In the genomic region with DNA sequence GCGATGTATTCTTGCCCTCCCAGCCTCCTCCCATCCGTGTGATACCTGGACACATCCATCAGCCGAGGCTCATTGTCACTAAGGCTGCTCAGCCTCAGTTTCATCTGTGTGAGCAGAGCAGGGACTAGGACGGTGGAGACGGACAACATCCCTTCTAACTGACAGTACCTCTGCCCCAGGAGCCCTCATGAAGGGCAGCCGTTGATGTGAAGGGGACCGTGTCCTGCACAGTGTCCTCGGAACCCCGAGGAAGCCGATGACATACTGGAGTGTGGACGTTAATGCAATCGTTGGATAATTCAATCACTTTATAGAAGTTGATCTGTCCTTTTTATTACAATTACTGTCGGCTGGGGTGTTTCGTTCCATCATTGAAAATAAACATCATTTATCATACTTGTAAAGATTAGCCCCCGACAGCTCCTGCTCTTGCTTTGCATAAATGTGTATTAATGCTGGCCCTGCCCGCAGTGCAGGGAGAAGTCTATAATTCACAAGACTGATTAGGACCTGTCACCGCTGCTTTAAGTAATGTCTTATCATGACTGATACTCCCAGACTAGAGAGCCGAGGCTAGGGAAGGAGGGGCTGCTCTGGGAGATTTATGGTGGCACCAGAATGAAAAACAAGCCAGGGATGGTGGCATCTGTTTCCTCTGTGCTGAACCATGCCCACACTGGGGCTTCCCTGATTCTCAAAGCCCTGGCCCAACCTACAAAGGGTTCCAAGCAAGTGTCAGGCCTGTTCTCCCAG, we compare ENCODE assay signal across 21 mouse cellular contexts.
DNase-seq lines count a peak whose midpoint lies in the region; ATAC-seq and TF ChIP-seq lines count a peak whose summit lies in the region.
"Had no signal": no experiment of that assay in that cellular context is flagged by ENCODE, and none has a peak within 500 bp of the region (broad histone marks: within the 10 kb centered on the region; RNA-seq: fewer than 3 reads in every experiment).

No protein-coding gene starts in this region.

- ATAC-seq in forebrain, embryonic 12.5 days (ENCODE audit: low FRiP score): peak; percentile 6; the same call in 1 of the 2 replicates
- no peak for ATAC-seq in forebrain, embryonic 13.5 days
- no peak for ATAC-seq in midbrain, embryonic 11.5 days (ENCODE audit: low FRiP score)
- ATAC-seq in hindbrain, postnatal 0 days: peak; percentile 51; the same call in 1 of the 2 replicates
- ATAC-seq in neural tube, embryonic 13.5 days (ENCODE audit: low read depth): peak; percentile 84
- ATAC-seq: intestine, embryonic 15.5 days had no signal

- H3K4me2 ChIP-seq in forebrain, embryonic 12.5 days: no peak overlapping the region
- H3K4me2 ChIP-seq in forebrain, embryonic 13.5 days: no peak overlapping the region
- no peak overlapping the region for H3K4me2 ChIP-seq in midbrain, embryonic 11.5 days
- H3K4me2 ChIP-seq in hindbrain, postnatal 0 days (ENCODE audit: low read depth, low read length): no peak overlapping the region
- no peak overlapping the region for H3K4me2 ChIP-seq in neural tube, embryonic 13.5 days
- H3K4me2 ChIP-seq: embryonic facial prominence, embryonic 13.5 days; intestine, embryonic 15.5 days had no signal

- TF ChIP-seq CTCF in hindbrain, postnatal 0 days (IDR thresholded peaks at IDR 0.05; ENCODE audit: low read depth): no peak
- TF ChIP-seq CTCF in left cerebral cortex, adult 2 months (IDR thresholded peaks at IDR 0.05): no peak

- H3K36me3 ChIP-seq in forebrain, embryonic 12.5 days (replicated peaks): no peaks in the 10 kb centered on the region
- H3K36me3 ChIP-seq in forebrain, embryonic 13.5 days (ENCODE audit: poor library complexity, severe bottlenecking): no peaks in the 10 kb centered on the region
- H3K36me3 ChIP-seq in midbrain, embryonic 11.5 days (ENCODE audit: control insufficient read depth, insufficient read depth, low read length): no peaks in the 10 kb centered on the region
- no peaks in the 10 kb centered on the region for H3K36me3 ChIP-seq in midbrain, embryonic 10.5 days
- H3K36me3 ChIP-seq in hindbrain, postnatal 0 days (ENCODE audit: insufficient read depth, low read length): no peaks in the 10 kb centered on the region
- H3K36me3 ChIP-seq in neural tube, embryonic 13.5 days: no peaks in the 10 kb centered on the region
- H3K36me3 ChIP-seq: embryonic facial prominence, embryonic 13.5 days; intestine, embryonic 15.5 days had no signal

- H3K27me3 ChIP-seq in forebrain, embryonic 12.5 days: no peaks in the 10 kb centered on the region
- no peaks in the 10 kb centered on the region for H3K27me3 ChIP-seq in forebrain, embryonic 13.5 days
- H3K27me3 ChIP-seq in midbrain, embryonic 11.5 days (ENCODE audit: control insufficient read depth, insufficient read depth, low read length): no peaks in the 10 kb centered on the region
- H3K27me3 ChIP-seq in midbrain, embryonic 10.5 days (ENCODE audit: low read depth, poor library complexity, severe bottlenecking): no peaks in the 10 kb centered on the region
- H3K27me3 ChIP-seq in hindbrain, postnatal 0 days (ENCODE audit: insufficient read depth, low read length): no peaks in the 10 kb centered on the region
- H3K27me3 ChIP-seq in neural tube, embryonic 13.5 days: no peaks in the 10 kb centered on the region; the same call in 1 of the 2 replicates
- H3K27me3 ChIP-seq: CH12.LX; intestine, embryonic 15.5 days had no signal

- no peaks in the 10 kb centered on the region for H3K4me1 ChIP-seq in forebrain, embryonic 12.5 days
- H3K4me1 ChIP-seq in forebrain, embryonic 13.5 days: 0 out of 2 replicates have a peak, but pooled peaks cover 4% of the 10 kb centered on the region
- no peaks in the 10 kb centered on the region for H3K4me1 ChIP-seq in midbrain, embryonic 11.5 days (ENCODE audit: control insufficient read depth, insufficient read depth, low read length)
- no peaks in the 10 kb centered on the region for H3K4me1 ChIP-seq in midbrain, embryonic 10.5 days
- no peaks in the 10 kb centered on the region for H3K4me1 ChIP-seq in hindbrain, postnatal 0 days (ENCODE audit: insufficient read depth, low read length)
- peaks cover 13% of the 10 kb centered on the region for H3K4me1 ChIP-seq in neural tube, embryonic 13.5 days (replicated peaks)
- H3K4me1 ChIP-seq: intestine, embryonic 15.5 days had no signal

- 88% methylated on average over 18 of the region's 18 CpGs for WGBS in forebrain, embryonic 12.5 days
- 88% methylated on average over 18 of the region's 18 CpGs for WGBS in forebrain, embryonic 13.5 days
- 87% methylated on average over 18 of the region's 18 CpGs for WGBS in midbrain, embryonic 11.5 days
- 91% methylated on average over 18 of the region's 18 CpGs for WGBS in midbrain, embryonic 10.5 days
- WGBS in hindbrain, postnatal 0 days: 42% methylated on average over 18 of the region's 18 CpGs
- WGBS in neural tube, embryonic 13.5 days: 53% methylated on average over 18 of the region's 18 CpGs

- no peak overlapping the region for H3K4me3 ChIP-seq in forebrain, embryonic 12.5 days (replicated peaks)
- no peak overlapping the region for H3K4me3 ChIP-seq in forebrain, embryonic 13.5 days
- no peak overlapping the region for H3K4me3 ChIP-seq in midbrain, embryonic 11.5 days (ENCODE audit: low read depth, low read length)
- no peak overlapping the region for H3K4me3 ChIP-seq in midbrain, embryonic 10.5 days
- H3K4me3 ChIP-seq in hindbrain, postnatal 0 days (ENCODE audit: low read length): no peak overlapping the region
- H3K4me3 ChIP-seq in neural tube, embryonic 13.5 days: no peak overlapping the region
- H3K4me3 ChIP-seq in left cerebral cortex, adult 2 months: no peak overlapping the region
- H3K4me3 ChIP-seq: embryonic facial prominence, embryonic 13.5 days; heart, adult 2 months; intestine, embryonic 15.5 days had no signal

- no peak overlapping the region for H3K27ac ChIP-seq in forebrain, embryonic 12.5 days
- H3K27ac ChIP-seq in forebrain, embryonic 13.5 days: no peak overlapping the region; the same call in 1 of the 2 replicates
- H3K27ac ChIP-seq in midbrain, embryonic 11.5 days (ENCODE audit: low read depth, low read length): no peak overlapping the region
- H3K27ac ChIP-seq in midbrain, embryonic 10.5 days (replicated peaks): no peak overlapping the region
- no peak overlapping the region for H3K27ac ChIP-seq in hindbrain, postnatal 0 days
- H3K27ac ChIP-seq in neural tube, embryonic 13.5 days (replicated peaks): no peak overlapping the region; the same call in 1 of the 2 replicates
- H3K27ac ChIP-seq in left cerebral cortex, adult 2 months: no peak overlapping the region
- H3K27ac ChIP-seq: embryonic facial prominence, embryonic 13.5 days; heart, adult 2 months; intestine, embryonic 15.5 days had no signal

- 0 out of 2 replicates have a peak, but pooled peaks cover 2% of the 10 kb centered on the region for H3K9me3 ChIP-seq in forebrain, embryonic 12.5 days
- H3K9me3 ChIP-seq in forebrain, embryonic 13.5 days (replicated peaks): no peaks in the 10 kb centered on the region; the same call in 1 of the 2 replicates
- no peaks in the 10 kb centered on the region for H3K9me3 ChIP-seq in midbrain, embryonic 11.5 days (ENCODE audit: control insufficient read depth, low read length)
- no peaks in the 10 kb centered on the region for H3K9me3 ChIP-seq in midbrain, embryonic 10.5 days (replicated peaks)
- H3K9me3 ChIP-seq in hindbrain, postnatal 0 days (ENCODE audit: low read length): no peaks in the 10 kb centered on the region
- peaks cover 9% of the 10 kb centered on the region; the same call in 1 of the 2 replicates for H3K9me3 ChIP-seq in neural tube, embryonic 13.5 days
- H3K9me3 ChIP-seq: intestine, embryonic 15.5 days had no signal

- intact Hi-C loops in left cerebral cortex, adult 2 months (cut with DNase I): no loop called here

- no peak overlapping the region for H3K9ac ChIP-seq in forebrain, embryonic 12.5 days
- no peak overlapping the region for H3K9ac ChIP-seq in forebrain, embryonic 13.5 days
- no peak overlapping the region for H3K9ac ChIP-seq in midbrain, embryonic 11.5 days (ENCODE audit: low read length)
- no peak overlapping the region for H3K9ac ChIP-seq in hindbrain, postnatal 0 days (replicated peaks; ENCODE audit: low read length)
- H3K9ac ChIP-seq in neural tube, embryonic 13.5 days: no peak overlapping the region
- H3K9ac ChIP-seq: embryonic facial prominence, embryonic 13.5 days; intestine, embryonic 15.5 days had no signal

- peak; percentile 56 for DNase-seq in midbrain, embryonic 11.5 days (ENCODE audit: low spot score, missing footprints)
- no peak for DNase-seq in midbrain, embryonic 10.5 days (ENCODE audit: low spot score)
- DNase-seq in hindbrain, postnatal 0 days (ENCODE audit: low spot score): peak; percentile 30
- DNase-seq in left cerebral cortex, adult 2 months (ENCODE audit: extremely low spot score in 1 of 2, low spot score in 2 of 2): no peak
- no peak for DNase-seq in layer of hippocampus, postnatal 10 days (ENCODE audit: low spot score in 2 of 2)
- DNase-seq: adrenal gland, adult 8-10 months; cerebellum, adult 18-20 months; cerebellum, postnatal 36 days; gastrocnemius, postnatal 10 days; heart, adult 2 months; heart, postnatal 10 days; kidney, postnatal 36 days; layer of hippocampus, adult 9-11 months; lung, adult 18-20 months; spleen, adult 18-20 months had no signal

Comparison
In these comparisons a context has a peak if more than half of its experiments do, and no peak if none do; other contexts are left out.
1. ATAC-seq: peak in forebrain, embryonic 12.5 days (single experiment), hindbrain, postnatal 0 days (single experiment) and neural tube, embryonic 13.5 days (single experiment); none in forebrain, embryonic 13.5 days (single experiment) and midbrain, embryonic 11.5 days (single experiment).
2. DNase-seq: peak in midbrain, embryonic 11.5 days (single experiment) and hindbrain, postnatal 0 days (single experiment); none in midbrain, embryonic 10.5 days (single experiment), left cerebral cortex, adult 2 months (0 of 2) and layer of hippocampus, postnatal 10 days (0 of 2).